Mouse (Mus musculus) heart, postnatal 0 days (tissue): ENCODE results near the gene Pitpnm2.

Experiments used
- CTCF ChIP-seq: IDR thresholded peaks from 2 replicates; pipeline ENCODE4 v1.5.1; 2016; ENCODE audit warnings: antibody characterized with exemption, control low read depth, low read depth
- EP300 ChIP-seq: IDR thresholded peaks from 2 replicates; pipeline ENCODE4 v1.6.1; 2016; ENCODE audit warnings: antibody characterized with exemption, low read depth

DNA sequence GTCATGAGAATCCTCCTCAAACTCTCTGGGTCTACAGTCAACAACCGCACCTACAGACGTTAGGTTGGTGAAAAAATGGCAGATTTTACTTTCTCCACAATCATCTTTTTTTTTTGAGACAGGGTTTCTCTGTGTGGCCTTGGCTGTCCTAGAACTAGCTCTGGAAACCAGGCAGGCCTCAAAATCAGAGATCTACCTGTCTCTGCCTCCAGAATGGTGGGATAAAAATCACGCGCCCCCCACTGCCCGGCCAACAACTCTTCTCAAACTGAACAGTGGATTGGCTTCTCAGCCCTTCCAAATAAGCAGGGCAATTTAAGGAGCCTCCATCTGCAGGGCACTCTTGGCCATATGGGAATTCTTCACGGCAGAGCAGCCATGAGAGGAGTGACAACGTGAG, 5.6 kb upstream of the Pitpnm2 start:
- no peak for TF ChIP-seq CTCF
- no peak for TF ChIP-seq EP300
